ENCODE assay signal across 9 mouse cellular contexts in genomic region chr8:119358836-119359235, GRCm38 (mm10). TPM values are rescaled to one million over a fixed set of nuclear protein-coding genes. Genes with fewer than 3 reads are reported as not detected.
A peak's percentile ranks its signal among the peaks of the same experiment; 100 is the strongest.
DNase-seq lines count a peak whose midpoint lies in the region; ATAC-seq and TF ChIP-seq lines count a peak whose summit lies in the region.
"Had no signal": no experiment of that assay in that cellular context is flagged by ENCODE, and none has a peak within 500 bp of the region (broad histone marks: within the 10 kb centered on the region; RNA-seq: fewer than 3 reads in every experiment).

No protein-coding gene starts in this region.

- H3K27me3 ChIP-seq in kidney, embryonic 16.5 days (ENCODE audit: insufficient read depth, low read length), result no peaks in the 10 kb centered on the region
- no peaks in the 10 kb centered on the region; the same call in 1 of the 2 replicates for H3K27me3 ChIP-seq in G1E (ENCODE audit: insufficient read depth, low read length)
- H3K27me3 ChIP-seq: heart, embryonic 13.5 days had no signal

- no peaks in the 10 kb centered on the region for H3K4me1 ChIP-seq in kidney, embryonic 16.5 days (ENCODE audit: insufficient read depth, low read length)
- peaks cover 6% of the 10 kb centered on the region; the same call in 1 of the 2 replicates for H3K4me1 ChIP-seq in G1E (ENCODE audit: insufficient read depth, low read depth, low read length)
- H3K4me1 ChIP-seq in bone marrow, adult 2 months (ENCODE audit: control insufficient read depth, insufficient read depth, low read length), result no peaks in the 10 kb centered on the region; the same call in 1 of the 2 replicates
- H3K4me1 ChIP-seq: heart, embryonic 13.5 days had no signal

- H3K4me2 ChIP-seq in kidney, embryonic 16.5 days (replicated peaks; ENCODE audit: low read depth, low read length), result no peak overlapping the region
- H3K4me2 ChIP-seq: heart, embryonic 13.5 days had no signal

- H3K27ac ChIP-seq in kidney, embryonic 16.5 days (ENCODE audit: low read length), result no peak overlapping the region
- no peak overlapping the region for H3K27ac ChIP-seq in bone marrow, adult 2 months (ENCODE audit: control insufficient read depth, insufficient read depth, low read depth, low read length, poor library complexity)
- H3K27ac ChIP-seq: heart, embryonic 13.5 days had no signal

- H3K36me3 ChIP-seq in kidney, embryonic 16.5 days (ENCODE audit: insufficient read depth, low read length), result no peaks in the 10 kb centered on the region
- no peaks in the 10 kb centered on the region for H3K36me3 ChIP-seq in G1E (replicated peaks)
- H3K36me3 ChIP-seq: heart, embryonic 13.5 days had no signal

- no peak overlapping the region for H3K9ac ChIP-seq in kidney, embryonic 16.5 days (replicated peaks; ENCODE audit: low read length)
- H3K9ac ChIP-seq: heart, embryonic 13.5 days had no signal

- TF ChIP-seq POLR2A in bone marrow, adult 2 months (IDR thresholded peaks at IDR 0.05; ENCODE audit: borderline replicate concordance, control insufficient read depth, low read depth, low read length), result peak; percentile 23; the same call in 1 of the 2 replicates

- TF ChIP-seq CTCF in G1E (IDR thresholded peaks at IDR 0.05; ENCODE audit: low read depth, low read length), result peak; percentile 70
- peak; percentile 89 for TF ChIP-seq CTCF in bone marrow, adult 2 months (IDR thresholded peaks at IDR 0.05; ENCODE audit: control insufficient read depth, insufficient read depth, low read length)

- no peak overlapping the region for H3K4me3 ChIP-seq in kidney, embryonic 16.5 days (ENCODE audit: low read length)
- no peak overlapping the region for H3K4me3 ChIP-seq in G1E (ENCODE audit: low read depth, low read length)
- no peak overlapping the region for H3K4me3 ChIP-seq in bone marrow, adult 2 months (replicated peaks; ENCODE audit: control insufficient read depth, low read depth, low read length)
- H3K4me3 ChIP-seq: heart, embryonic 13.5 days had no signal

- 49% methylated on average over 14 of the region's 14 CpGs for WGBS in kidney, embryonic 16.5 days
- WGBS in bone marrow, adult 2 months, result 63% methylated on average over 14 of the region's 14 CpGs

- ATAC-seq in kidney, embryonic 16.5 days (ENCODE audit: low FRiP score, low TSS enrichment), result no peak
- ATAC-seq in G1E (ENCODE audit: extremely low read depth, insufficient number of reproducible peaks, low FRiP score, poor library complexity, severe bottlenecking), result peak; percentile 60

- peak; percentile 53 for DNase-seq in kidney, adult 9 months
- DNase-seq in G1E (ENCODE audit: low spot score), result no peak
- DNase-seq in induced T-regulatory cell, adult 2 months (ENCODE audit: low read depth), result peak; percentile 61
- peak; percentile 67 to 81 for DNase-seq in lung, postnatal 4 days
- DNase-seq in thymus, postnatal 10 days (ENCODE audit: low spot score in 2 of 2), result peak; percentile 29 to 71
- no peak for DNase-seq in right cerebral cortex, postnatal 25 days

- no peaks in the 10 kb centered on the region for H3K9me3 ChIP-seq in kidney, embryonic 16.5 days (ENCODE audit: low read length)
- H3K9me3 ChIP-seq in G1E (replicated peaks), result no peaks in the 10 kb centered on the region
- H3K9me3 ChIP-seq: heart, embryonic 13.5 days had no signal

RNA-seq across cellular contexts. Expression of gene Hsbp1, which starts 14.5 kb away (rescaled TPM):
- polyA plus RNA-seq in kidney, embryonic 16.5 days (2015; fragmentation: Nextera tagmentation; extraction: Ambion mirVana), result 329 and 342 TPM in 2 replicates
- total RNA-seq in G1E (2014; fragmentation: Nextera tagmentation) (191 and 220 TPM in 2 replicates), G1E (2017) (92.1 and 104 TPM in 2 replicates)
- 50.6 and 60.5 TPM in 2 replicates for polyA plus RNA-seq in G1E (2012)
- 45.8 and 78.0 TPM in 2 replicates for polyA plus RNA-seq in bone marrow, adult 2 months (2011; ENCODE audit: insufficient read depth, insufficient read length, low replicate concordance, missing spikeins)

RNA-seq across cellular contexts. Expression of gene Mlycd, which starts 35.8 kb away (rescaled TPM):
- 13.6 and 14.1 TPM in 2 replicates for polyA plus RNA-seq in kidney, embryonic 16.5 days (2015; fragmentation: Nextera tagmentation; extraction: Ambion mirVana)
- 4.1 and 7.7 TPM in 2 replicates for total RNA-seq in G1E (2014; fragmentation: Nextera tagmentation)
- total RNA-seq in G1E (2017), result 10.5 and 14.8 TPM in 2 replicates
- 16.7 and 20.1 TPM in 2 replicates for polyA plus RNA-seq in G1E (2012)
- 4.7 and 5.9 TPM in 2 replicates for polyA plus RNA-seq in bone marrow, adult 2 months (2011; ENCODE audit: insufficient read depth, insufficient read length, low replicate concordance, missing spikeins)

Comparison
In these comparisons a context has a peak if more than half of its experiments do, and no peak if none do; other contexts are left out.
1. DNase-seq: peak in kidney, adult 9 months (single experiment), induced T-regulatory cell, adult 2 months (single experiment), lung, postnatal 4 days (2 of 2) and thymus, postnatal 10 days (2 of 2); none in G1E (single experiment) and right cerebral cortex, postnatal 25 days (single experiment).